Mouse (Mus musculus) lung, postnatal 0 days (tissue): ENCODE results near the gene Ankfn1.

Experiments used
- CTCF ChIP-seq: IDR thresholded peaks from 2 replicates; pipeline ENCODE4 v1.5.1; 2016; ENCODE audit warnings: antibody characterized with exemption, mild to moderate bottlenecking
- EP300 ChIP-seq: IDR thresholded peaks from 2 replicates; pipeline ENCODE4 v1.6.1; 2016; ENCODE audit warnings: antibody characterized with exemption, mild to moderate bottlenecking, control low read depth

GRCm38 (mm10) chr11:89627232-89627631 is 150.2 kb downstream of the Ankfn1 start:
- TF ChIP-seq CTCF (no peak), EP300 (no peak)
